Mouse (Mus musculus) neutrophil, adult 5-6 weeks (primary cell): Measurements from ENCODE around the gene Vwa3b. TPM values are rescaled to one million over a fixed set of nuclear protein-coding genes. Genes with fewer than 3 reads are reported as not detected.

Source experiments
- ATAC-seq: fragments of 151-379, 151-347 bp; 2 replicates; pipeline ENCODE4 v1.8.0; 2017; ENCODE audit warnings: mild to moderate bottlenecking, moderate TSS enrichment; ENCODE audit not compliant: insufficient number of reproducible peaks, poor library complexity, low FRiP score, severe bottlenecking; ENCODE audit errors: extremely low read depth
- total RNA-seq: library from RNA; stranded (forward); fragments of 200-1000 nt; gene quantifications from 2 replicates; pipeline ENCODE4 v1.2.3, GENCODE M21; 2017

Vwa3b gene
- total RNA-seq, 1 experiment from 2014 or later, result 0.35 TPM

DNA sequence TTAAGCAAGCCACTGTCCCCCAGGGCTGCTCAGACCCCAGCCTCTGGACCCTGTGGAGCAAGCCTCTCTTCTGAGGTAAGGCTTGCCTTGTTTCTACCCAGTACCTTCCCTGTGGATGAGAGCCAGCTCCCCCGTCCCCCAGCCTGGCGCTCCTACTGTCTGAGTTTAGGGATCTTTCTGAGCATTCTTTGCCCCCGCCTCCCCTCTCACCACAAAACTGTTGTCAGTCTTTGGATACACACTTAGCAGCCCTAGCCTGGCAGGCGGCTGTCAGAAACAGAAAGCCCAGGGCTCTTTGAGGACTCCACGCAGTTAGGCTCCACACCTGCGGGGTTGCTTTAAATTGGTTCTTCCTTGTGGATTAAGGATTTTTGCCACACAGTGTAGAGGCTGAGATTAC, 160.7 kb downstream of the Vwa3b start:
- no peak for ATAC-seq

- ATAC-seq, result no peak
These were observed 168.2 kb downstream of the Vwa3b start for GRCm38 (mm10) chr1:37194607-37195006.

DNA sequence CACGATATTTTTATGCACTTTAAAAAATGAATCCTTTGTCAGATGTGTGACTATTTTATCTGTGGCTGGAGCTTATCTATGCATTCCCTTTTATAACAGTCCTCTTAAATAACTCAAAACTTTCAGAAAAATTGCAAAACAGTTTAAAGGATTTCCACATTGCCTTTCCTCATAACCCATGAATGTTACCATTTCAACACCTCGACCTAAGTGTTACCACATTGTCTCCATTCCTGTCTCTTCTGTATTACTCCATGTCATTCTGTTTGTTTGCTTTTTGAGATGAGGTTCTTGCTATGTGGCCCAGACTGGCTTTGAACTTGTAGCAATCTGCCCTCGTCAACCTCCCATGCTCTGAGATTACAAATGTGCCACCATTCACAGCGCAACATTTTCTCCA, 175.0 kb downstream of the Vwa3b start:
- no peak for ATAC-seq

DNA sequence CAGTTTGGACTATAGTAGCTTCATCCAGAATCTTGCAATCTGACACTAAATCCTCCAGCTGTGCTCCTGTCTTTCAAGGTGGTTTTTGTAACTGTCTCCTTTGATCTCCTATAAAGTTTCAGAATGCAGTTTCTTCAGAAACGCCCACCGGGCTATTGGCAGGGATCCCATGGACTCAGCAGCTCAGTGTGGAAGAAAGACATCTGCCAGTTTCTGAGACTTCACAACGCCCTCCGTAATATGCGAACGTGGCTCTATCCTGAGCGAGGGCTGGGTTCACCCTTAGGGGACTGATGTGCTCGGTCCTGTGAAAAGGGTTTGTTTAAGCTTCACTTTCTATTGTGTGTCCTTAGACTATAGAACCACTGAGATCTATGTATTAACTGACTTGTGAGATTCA, 181.3 kb downstream of the Vwa3b start:
- ATAC-seq, result no peak

DNA sequence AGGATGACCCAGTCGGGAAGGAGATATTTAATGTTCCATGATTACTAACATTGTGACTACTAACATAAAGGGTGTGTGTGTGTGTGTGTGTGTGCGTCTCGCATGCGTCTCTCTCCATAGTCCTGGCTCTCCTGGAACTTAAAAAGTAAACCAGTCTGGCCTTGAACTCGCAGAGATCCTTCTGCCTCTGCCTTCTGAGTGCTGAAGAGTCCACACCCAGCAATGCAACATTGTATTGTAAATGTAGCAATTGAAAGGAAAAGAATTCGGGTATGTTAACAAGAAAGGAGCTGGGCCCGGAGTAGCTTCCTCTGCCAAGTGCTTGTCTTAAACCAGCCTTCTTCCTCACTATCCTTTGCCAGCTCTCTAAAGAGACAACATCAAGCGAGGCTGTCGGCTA, 186.0 kb downstream of the Vwa3b start:
- ATAC-seq, result no peak

GRCm38 (mm10) chr1:37214144-37214543, 187.7 kb downstream of the Vwa3b start, which contains the start of gene Cnga3:
TSS of gene Cnga3 (plus strand) at chr1:37214434.
- ATAC-seq, result no peak

- ATAC-seq, result no peak
These were observed 192.0 kb downstream of the Vwa3b start for GRCm38 (mm10) chr1:37218386-37218785.

- ATAC-seq, result no peak
These were observed 193.2 kb downstream of the Vwa3b start for GRCm38 (mm10) chr1:37219593-37219992.

DNA sequence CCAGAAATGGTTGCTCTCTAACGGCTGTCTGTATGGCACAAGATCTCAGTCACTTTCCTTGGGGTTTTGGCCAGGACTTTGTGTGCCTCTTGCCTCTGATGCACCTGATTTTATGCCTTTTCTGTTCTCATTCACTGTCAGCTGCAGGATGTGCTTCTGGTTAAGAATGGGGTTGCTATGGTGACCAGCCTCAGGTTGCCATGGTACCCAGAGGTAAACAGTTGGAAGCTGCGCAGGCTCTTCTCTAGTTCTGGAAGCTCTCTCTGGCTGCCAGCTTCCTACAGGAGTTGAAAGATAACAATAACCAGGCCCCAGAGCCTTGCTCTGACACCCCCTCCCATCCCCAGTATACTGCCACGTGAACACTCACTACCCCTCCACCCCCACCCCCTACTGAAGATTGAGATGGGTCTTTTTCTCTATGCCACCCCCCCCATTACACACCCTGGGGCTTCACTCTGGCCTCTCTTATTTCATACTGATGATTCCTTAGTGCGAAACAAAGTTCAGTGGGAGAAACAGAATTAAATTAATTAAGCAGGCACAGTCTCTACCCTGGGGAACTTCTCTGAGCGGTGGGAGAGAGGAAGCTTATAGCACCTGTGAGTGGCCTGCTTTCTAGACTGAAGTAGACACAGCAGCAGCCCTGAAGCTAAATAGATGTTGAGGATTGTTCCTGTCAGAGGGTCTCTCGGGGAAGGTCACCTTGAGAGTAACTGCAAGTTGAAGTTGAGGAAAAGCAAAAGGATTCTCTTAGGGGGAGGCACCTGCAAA, 193.9 kb downstream of the Vwa3b start:
- ATAC-seq, result no peak

DNA sequence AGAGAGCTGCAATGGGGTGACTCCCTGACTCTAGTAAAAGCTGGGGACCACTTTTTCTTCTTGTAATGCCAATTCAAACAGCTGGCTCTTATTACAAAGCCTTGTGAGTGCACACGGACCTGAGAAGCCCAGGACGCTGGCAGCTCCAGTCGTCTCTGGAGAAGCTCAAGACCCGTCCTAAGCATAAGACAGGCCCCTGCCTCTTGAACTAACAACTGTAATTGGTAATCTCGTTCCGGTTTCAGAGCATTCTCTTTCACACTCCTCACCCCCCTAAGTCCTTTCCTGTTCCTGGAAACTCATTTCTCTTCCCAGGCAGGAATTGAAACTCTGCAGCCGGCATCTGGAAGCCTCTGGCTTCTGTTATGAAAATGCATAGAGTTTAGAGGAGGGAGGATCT, 195.6 kb downstream of the Vwa3b start:
- ATAC-seq, result no peak

GRCm38 (mm10) chr1:37230404-37230803, 204.0 kb downstream of the Vwa3b start:
- ATAC-seq, result no peak

DNA sequence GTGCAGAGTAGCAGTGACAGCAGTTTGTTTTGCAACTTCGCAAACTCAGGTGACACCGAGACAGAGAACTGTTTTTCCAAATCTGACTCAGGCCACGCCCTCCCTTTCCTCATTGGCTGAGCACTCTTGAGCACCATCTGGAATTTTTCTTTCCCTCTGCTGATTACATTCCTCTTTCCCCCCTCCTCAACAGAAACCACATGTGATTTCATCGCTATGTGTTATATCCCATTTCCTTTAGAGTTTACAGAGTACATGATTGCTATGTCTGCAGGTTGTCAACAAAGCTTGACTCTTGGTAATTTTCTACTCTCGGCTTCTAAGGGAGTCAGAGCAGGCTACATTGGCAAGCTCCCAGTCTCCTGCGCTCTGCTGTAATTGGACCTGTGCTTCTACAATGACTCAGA, 204.9 kb downstream of the Vwa3b start:
- no peak for ATAC-seq

Other genes starting within 250 kb of the Vwa3b start
- 36.6 and 43.4 TPM in 2 replicates for gene Tmem131, start 82.9 kb upstream of the Vwa3b start, total RNA-seq
- not detected in 2 replicates for gene Cnga3, start 187.8 kb downstream of the Vwa3b start, total RNA-seq